Mouse (Mus musculus) cerebellum, postnatal 36 days (tissue): ENCODE measurements at regions not wholly inside any gene's neighbourhood (a gene's known extent, or its start where the extent isn't known, plus 50 kb on each side); places are given as distances from the start of the nearest gene placed in this dataset.
"Not testable (repeated sequence)": the region's sequence is repeated elsewhere in the genome, so short reads cannot be mapped to it uniquely, and the experiment has no call there.

Source experiments
- DNase-seq, 2 experiments: peaks; one replicate each; pipeline ENCODE4 v3.0.0; 2021 to 2022; ENCODE audit warnings: mixed read lengths in 2 of 2

DNA sequence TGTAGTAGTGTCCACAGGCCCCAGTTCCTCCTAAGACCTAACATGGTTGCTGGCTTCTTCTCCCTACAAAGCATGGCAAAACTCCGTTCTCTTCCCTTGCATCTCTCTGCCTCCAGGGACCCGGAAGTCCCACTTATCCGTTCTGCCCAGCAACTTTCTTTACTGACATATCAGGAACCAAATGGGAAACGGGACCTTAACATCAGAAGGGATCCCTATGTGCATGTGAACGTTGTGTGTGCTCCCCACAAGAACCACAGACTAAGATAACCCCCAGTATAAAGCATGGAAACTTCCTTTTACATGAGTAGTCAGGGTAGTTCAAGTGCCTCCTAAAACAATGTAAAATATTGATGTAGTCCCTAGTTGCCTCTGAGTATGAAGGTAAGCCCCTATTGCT, 61.6 kb downstream of the Zxdb start:
- DNase-seq: no peak

- DNase-seq: no peak
Measured at GRCm38 (mm10) chrX:94788331-94788920, 64.1 kb downstream of the Zxdb start.

DNA sequence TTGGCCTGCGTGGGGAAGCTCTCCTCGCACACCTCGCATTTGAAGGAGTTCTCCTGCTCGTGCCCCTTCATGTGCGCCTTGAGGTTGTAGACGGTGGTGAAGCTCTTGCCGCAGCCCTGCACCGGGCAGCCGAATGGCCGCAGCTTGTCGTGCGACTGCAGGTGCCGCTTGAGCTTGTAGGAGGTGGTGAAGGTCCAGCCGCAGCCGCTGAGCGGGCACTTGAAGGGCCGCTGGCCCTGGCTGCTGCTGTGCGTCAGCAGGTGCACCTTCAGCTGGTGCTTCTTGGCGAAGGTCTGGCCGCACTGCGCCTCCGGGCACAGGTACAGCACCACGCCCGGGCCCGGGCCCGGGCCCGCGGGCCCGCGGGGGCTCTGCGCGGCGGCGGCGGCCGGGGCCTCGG, 72.5 kb downstream of the Zxdb start:
- not testable (repeated sequence) for DNase-seq

- not testable (repeated sequence) for DNase-seq
Measured at GRCm38 (mm10) chrX:94797348-94798182, 73.2 kb downstream of the Zxdb start.

DNA sequence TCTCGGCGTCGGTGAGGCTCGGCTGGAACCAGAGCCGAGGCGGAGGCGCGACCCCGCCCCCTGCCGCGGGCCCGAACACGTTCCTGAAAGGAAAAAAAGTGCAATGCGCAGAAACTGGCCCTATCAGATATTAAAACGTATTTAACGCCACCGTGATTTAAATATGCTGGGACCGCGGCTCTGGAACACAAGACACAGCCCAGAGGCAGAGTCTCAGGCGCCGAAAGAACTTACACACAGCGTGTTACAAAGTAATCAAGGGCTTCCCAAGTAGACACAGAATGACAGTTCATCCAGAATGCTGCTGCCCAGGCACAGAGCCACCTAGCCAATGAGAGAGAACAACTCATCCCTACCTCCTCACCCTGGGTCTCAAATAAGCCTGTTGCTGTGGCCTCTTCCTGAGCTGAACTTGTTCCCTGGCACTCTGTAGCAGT, 73.8 kb downstream of the Zxdb start:
- not testable (repeated sequence) for DNase-seq

DNA sequence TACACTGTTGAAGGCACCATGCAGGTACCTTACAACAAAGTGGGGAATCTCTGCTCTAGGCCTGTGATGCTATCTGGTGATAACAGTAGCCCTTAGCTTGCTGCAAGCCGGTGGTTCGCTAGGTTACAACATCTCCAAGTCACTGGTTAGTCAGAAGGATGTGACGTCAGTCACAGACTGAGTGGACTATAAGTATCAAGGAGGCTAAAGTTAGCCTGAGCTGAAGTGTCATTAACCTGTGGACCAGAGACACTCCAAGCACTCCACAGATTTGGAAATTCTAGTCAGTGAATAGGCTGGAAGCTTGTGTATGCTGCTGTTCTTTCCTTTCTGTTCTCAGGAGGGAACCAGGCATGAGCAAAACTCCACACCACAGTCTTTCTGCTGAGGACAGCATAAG, 88.4 kb downstream of the Zxdb start:
- not testable (repeated sequence) for DNase-seq

DNA sequence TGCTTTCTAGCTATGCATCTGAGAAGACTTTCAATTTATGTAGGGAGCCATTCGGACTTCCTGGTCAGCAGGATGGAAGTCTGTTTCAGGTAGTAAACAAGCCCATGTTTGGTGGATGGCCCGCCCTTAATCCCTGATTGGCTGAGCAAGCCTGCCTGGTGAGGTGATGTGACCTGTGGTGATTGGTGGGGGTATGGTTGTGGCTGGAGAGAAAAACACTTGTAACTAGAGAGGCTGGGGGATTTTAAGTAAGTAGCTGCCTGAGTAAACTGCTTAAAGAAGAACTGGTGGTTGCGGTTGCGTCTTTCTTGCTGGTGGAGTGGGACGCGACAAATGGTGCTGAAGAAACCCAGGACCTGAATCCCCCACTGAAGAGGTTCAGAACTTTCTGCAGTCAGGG, 103.2 kb downstream of the Zxdb start:
- DNase-seq: not testable (repeated sequence)

DNA sequence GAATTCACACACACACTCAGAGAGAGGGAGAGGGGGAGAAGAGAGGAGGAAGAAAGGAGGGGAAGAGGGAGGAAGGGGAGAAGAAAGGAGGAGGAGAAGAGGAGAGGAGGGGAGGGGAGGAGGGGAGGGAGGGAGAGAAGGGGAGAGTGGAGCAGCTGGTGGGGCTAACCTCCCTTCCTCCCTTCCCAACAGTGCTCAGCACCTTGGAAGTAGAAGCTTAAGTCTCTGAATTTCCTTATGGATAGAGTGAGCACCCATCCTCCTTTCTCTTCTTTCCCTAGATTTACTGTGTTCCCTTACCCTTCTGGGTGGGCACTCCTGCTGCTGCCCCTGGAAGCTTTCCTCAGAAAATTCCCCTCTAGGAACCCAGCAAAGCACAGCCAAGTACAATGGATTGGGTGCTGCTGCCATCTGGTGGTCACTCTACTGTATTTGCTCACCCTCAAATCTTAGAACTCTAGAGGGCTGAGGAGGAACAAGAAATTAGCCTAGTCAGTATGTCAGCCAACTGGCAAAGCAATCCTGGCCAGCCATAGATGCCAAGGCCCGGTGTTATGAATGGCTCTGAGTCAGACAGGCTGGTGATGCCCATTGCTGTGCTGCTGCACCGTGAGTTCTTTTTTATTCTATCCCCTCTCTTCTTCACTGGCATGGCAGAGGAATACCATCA, 119.9 kb downstream of the Zxdb start:
- peak; percentile 24 to 44 for DNase-seq

- DNase-seq: not testable (repeated sequence)
Measured at GRCm38 (mm10) chrX:94849549-94849948, 125.2 kb downstream of the Zxdb start.

GRCm38 (mm10) chrX:94857501-94857900, 133.1 kb downstream of the Zxdb start:
- DNase-seq: no peak

- DNase-seq: no peak
Measured at GRCm38 (mm10) chrX:94857954-94858353, 133.6 kb downstream of the Zxdb start.

DNA sequence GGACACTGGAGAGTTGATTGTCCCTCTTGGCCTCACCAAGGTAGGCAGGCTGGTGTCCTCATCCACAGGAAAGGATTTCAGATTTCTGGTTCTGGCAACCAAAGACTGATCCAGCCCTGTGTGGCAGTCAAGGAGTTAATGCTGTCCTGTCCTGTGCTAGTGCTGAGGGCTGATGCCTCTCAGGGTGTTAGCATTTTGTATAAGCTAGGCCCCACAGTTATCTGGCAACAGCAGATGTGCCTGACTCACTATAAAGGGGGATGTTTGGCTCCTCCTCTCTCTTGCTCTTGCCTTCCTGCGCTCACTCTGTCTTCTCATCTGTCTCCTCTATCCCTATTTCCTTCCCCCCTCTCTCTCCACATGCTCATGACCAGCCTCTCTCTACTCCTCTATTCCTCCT, 138.8 kb downstream of the Zxdb start:
- DNase-seq: no peak

DNA sequence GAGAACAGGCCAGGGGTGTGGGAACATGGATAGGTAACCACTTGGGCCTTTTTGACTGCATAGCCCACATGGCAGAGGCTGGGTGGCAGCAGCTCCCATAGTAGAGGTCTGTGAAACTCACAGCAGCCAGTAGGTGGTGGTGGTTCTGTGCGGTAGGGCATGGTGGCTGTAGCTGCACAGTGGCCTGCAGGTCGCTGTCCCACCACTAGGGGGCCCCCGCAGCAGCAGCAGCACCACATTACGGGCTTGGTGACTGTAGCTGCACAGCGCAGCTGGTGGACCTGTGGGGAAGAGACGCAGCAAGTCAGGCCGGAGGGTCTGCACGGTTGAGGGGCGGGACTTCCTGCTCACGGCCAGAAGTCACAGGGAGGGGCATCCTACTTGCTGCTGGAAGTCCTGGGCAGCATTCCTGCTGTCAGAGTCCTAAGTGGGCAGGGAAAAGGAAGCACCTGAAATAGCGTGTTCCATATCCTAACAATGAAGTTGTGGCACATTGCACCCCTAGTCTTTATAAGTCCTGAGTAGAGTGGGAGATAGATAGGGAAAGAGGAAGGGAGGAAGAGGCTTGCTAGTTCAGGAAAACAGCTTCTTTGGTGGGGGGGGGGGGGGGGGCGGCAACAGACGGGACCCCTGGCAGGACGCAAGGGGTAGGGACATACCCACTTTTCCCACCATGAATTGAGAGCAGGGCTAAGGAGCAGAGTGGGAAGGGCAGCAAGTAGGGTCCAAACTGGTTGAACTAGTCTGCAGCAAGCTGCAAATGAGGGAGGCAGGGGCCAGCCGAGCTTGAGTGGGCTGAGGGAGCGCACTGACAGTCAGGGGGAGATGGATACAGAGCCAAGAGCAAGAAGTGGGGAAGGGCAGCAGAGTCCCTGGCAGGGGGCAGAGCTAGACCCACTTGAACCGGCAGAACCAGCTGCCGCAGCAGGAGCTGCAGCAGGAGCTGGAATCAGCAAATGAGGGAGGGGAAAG, 141.4 kb downstream of the Zxdb start:
- DNase-seq: peak; percentile 86 to 89

DNA sequence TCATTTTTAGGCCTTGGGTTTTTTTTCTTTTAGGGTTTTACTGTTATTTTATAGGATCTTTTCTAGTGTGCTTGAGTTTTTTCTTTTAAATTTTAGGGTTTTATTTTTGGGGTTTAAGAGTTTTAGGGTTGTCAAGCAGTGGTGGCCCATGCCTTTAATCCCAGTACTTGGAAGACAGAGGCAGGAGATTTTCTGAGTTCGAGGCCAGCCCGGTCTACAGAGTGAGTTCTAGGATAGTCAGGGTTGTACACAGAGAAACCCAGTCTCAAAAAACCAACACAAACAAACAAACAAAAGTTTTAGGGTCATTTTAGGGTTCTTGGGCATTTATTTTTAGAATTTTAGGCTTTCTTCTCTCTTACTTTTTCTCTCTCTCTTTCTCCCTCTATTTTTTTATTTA, 142.9 kb downstream of the Spin4 start:
- not testable (repeated sequence) for DNase-seq
